Mouse (Mus musculus) layer of hippocampus, postnatal 14 days (tissue): ENCODE data around the gene Znrd1as. TPM values are rescaled to one million over a fixed set of nuclear protein-coding genes. Genes with fewer than 3 reads are reported as not detected.

Experiments
- DNase-seq, 2 experiments: peaks; one replicate each; pipeline ENCODE4 v3.0.0; 2021 to 2022; ENCODE audit warnings: low spot score in 2 of 2, mixed read lengths in 1 of 2
- long read RNA-seq, 2 experiments: library from polyadenylated mRNA; stranded (forward); transcript quantifications; one replicate each; pipeline ENCODE4 v2.0.0; 2021
- total RNA-seq, 2 experiments: library from RNA; stranded (reverse); gene quantifications; 2 replicates each; pipeline ENCODE4 v1.2.3; 2021

Gene Znrd1as
- 1 to 10 TPM; 5.6 to 5.9 TPM for total RNA-seq
- long read RNA-seq, experiment 1, partial matches to known transcripts: 0 of 1 reads
- long read RNA-seq, experiment 1, other reads (novel, unspliced or antisense): 0 of 1 reads
- long read RNA-seq, experiment 2, partial matches to known transcripts: 0 of 3 reads
- long read RNA-seq, experiment 2, other reads (novel, unspliced or antisense): 1 of 3 reads

DNA sequence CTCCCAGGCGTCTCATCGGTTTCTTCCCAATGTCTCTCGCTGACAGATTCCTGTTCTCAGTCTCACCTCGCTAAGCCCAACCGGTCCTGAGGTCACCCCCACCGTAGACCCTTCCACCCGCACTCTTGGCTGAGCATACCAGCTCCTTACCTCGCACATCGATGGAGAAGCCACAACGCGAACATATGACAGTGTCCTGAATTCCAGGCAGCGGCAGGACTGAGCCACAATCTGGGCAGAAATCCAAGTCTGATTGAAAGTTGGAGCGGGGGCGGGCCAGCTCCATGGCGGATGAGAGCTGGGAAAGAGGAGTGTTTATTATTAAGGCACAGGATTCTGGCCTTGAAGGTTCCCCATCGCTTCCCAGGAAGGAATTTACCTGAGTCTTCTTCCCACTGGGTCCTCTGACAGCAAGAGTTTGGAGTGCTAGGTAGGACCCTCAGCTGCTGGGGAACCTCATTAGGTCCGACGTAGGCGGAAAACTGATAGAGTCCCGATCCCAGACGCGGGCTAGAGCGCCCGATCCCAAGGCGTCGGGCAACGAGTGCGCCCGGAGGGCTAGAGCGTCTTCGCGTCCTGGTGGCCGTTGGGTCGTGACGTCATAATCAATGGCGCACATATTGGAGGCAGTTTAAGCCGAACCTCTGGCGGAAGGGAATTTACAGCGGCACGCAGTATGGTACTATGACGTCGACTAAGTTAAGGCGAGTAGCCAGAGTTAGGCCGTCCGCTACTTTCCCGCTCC, at the start of gene Znrd1as, which contains the start of gene Znrd1:
Znrd1as (plus strand) TSS at position 594 of the 745 bp plus-strand sequence.
Znrd1 (minus strand) TSS at position 561 of the 745 bp plus-strand sequence.
- DNase-seq: peak; percentile 93 to 96

DNA sequence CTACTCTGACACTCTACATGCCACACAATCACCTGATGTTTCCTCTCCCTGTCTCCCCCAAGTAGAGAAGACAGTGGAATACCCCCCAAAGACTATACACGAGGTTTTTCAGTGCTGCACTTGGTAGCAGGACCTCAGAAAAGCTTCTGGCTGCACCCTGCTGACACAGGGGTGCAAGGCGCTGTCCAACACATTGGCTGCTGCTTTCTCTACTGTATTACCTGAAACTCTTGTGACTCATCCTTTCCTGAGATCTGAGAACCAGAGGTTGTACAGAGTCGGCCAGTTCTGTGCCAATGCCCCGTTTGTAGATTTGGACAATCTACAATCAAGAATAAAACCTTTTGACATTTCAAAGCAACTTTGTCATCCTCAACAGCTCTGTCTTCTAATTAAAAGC, 48.6 kb upstream of the Znrd1as start:
- DNase-seq: no peak

DNA sequence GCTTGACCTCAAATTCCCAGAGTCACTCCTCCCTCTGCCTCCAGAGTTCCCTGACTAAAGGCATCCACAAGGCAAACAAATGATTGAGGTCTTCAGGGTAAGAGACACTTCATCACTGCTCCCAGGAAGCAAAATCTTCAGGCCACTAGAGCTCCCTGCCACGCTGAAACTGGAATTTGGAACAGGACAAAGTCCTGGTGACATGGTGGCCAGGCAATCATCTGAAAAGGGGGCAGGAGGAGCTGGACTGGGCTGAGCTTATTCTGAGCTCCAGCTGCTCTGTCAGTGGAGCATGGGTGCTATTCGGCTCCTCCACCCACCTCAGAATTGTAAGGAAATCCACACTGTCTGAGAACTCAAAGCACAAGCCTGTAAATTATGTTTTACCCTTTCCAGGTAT, 46.4 kb upstream of the Znrd1as start:
- no peak for DNase-seq

DNA sequence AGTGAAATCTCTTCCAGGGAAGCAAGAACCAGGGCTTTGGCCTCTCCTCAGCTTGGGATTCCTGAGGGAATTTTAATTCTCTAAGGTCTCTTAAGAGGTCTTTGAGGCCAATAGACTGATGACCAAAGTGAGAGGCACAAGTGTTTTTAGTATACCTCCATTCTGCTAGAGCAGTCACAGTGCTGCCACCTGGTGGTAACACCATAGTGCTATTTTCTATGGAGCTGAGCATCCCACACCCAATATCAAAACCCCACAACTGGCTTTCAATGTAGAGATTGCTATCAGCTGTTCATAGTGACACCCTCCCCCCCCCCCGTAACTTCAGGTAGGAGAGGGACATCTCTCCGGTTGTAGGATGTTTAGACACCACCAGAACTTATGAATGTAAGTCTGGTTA, 44.3 kb upstream of the Znrd1as start:
- peak; percentile 56 to 77 for DNase-seq

DNA sequence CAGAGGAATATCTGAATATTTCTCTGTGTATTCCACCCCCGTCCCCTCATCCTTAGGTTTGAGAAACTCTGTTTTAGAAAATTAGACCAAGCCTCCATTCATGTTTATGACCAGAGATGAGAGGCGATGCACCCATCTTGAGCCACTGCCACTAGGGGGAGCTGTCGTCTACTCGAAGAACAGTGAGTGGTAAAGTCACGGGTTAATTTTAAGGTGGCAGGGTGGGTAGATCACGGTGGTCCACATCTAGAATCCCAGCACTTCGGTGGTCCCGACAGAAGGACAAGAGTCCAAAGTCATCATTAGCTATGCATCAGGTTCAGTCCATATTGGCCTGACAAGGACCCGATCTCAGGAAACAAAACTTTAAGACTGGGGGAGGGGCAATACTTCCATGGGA, 43.3 kb upstream of the Znrd1as start:
- peak; percentile 52 to 58 for DNase-seq

DNA sequence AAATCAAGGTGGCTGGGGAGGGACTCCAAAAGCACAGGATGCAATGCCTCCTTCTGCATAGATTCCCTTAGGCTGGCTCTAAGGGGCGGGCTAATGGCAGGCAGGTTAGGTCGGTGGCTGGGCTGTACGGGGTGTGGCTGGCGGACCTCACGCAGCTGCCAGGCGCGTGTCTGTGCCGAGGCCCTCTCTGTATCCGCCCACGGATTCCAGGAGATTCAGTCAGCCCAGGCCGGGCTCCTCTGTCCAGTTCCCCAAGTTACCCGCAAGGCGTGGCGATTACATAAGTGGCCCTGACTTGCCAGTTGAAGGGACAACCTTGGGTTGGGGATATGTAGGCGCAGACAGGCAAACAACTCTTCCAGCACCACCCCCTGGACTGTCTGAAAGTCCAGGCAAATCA, 38.2 kb upstream of the Znrd1as start:
- DNase-seq: no peak

DNA sequence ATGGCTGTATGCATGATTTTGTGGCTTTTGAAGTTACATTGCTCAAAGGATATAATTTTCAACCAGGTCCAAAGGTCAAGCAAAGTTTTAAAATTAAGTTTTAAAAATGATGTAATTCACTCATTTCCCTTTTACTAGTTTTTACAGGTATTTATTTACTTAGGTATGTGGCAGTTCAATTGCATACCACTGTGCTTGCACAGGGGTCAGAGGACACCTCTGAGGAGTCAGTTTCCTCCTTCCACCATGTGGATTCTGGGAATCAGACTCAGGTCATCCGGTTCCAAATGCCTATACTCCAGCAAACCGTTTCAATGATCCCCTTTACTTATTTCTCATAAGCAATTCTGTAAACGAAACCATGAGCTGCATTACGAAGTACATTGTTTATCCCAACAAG, 35.7 kb upstream of the Znrd1as start:
- DNase-seq: no peak

DNA sequence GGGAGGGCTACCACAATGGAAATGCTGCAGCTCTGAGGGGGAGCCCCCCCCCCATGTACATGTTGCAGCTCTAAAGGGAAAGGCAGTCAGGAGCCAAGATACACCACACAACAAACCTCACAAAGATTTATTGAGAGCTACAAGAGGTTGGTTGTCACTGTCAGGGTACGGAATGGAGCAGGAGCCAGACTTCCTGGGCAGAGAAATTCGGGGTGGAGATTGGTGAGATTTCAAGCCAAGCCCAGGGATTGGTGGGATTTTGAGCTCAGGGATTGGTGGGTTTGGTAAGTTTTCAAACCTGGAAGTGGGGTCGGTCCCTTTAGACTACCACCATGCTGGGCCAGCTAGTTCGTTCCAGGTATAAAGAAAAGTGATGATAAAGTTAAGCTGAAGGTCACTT, 34.9 kb upstream of the Znrd1as start:
- no peak for DNase-seq

DNA sequence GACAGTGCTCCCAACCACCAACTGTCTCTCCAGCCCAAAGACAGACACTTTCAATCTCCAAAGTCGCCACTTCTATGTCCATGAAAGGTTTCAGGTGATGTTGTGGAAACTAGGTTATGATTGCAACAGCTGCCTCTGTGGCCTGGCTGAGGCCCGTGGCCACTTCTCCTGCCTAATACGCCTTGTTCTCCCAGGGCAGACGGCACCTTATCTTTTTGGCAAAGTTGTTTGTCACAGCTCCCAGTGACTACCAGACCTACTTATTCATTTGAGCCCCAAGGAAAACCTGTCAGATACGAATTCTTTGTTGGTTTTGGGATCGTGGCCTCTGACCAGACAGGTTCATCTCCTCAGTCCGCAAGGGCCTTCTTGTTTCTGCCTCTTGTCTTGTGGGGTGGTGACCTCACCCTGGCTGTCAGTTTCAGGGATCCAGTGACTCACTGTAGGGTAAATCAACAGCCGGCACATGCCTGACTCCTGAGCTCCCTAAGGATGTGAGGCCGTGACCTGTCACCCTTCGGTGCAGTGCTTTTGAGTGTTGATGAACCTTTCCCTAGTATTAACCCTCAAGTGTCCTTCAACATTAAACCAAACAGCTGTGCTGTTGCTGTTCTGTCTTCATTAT, 30.8 kb upstream of the Znrd1as start:
- DNase-seq: no peak

DNA sequence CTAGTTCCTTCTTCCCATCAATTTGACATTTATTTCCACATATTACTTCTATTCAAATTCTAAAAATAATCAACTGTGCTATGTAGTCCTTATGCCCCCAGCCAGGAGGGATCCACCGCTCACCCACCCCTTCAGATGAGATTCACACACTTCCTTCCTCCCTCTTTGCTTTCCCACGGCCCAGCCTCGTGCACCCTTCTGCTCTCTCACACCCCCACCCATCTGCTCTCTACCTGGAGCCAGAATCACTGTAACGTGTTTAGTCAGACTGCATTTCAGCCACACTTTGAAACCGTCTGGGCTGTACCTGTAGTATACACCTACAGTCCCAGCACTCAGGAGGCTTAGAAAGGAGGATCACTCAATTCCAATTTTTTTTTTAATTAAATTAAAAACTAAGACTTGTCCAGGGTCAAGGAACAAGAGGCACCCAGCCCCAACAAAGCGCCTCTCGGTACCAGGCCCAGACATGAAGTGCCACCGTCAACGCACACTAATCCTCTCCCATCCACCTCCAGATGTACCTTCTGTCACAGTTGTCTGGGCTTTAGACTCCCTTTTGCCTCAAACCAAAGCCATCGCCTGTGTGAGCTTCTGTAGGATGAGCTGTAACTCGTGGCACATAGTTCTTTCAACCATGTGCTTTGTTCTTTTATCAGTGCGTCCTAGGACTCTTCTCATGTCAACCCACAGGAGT, 29.0 kb upstream of the Znrd1as start:
- peak in 1 of 2 experiments; percentile 49 for DNase-seq

DNA sequence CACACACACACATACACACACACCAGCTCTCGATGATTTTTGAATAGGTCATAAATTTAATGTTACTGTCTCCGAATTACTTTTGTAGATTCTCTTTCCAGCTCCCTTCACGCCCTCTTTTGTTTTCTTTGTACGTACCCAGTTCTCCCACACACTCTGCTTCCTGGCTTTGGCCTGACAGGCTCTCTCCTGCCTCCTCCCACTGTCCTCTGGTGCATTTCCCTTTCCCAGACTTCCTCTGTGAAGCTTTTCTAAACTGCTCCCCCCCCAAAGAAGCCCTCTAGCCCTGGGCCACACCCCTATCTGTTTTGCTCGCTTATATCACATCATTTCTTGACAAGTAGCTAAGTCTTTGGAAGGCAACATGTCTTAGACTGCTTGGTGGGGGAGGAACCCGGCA, 28.2 kb upstream of the Znrd1as start:
- DNase-seq: no peak

DNA sequence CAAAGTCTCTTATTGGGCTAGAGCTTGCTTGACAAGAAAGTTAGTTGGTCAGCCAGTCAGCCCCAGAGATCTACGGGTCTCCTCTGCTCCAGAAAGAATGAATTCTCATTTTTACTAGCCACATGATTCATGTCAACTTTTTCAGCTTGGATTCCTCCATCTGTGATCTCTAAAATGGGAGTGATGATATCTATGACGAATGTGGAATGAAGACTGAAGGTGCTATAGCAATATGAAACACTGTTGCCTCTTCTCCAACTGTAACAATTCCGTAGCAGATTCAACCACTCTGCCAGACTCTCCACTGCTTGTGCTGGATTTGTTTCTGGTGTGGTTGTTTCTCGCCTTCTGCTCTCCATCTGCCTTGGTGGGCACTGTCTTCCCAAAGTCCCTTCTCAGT, 27.3 kb upstream of the Znrd1as start:
- DNase-seq: no peak

DNA sequence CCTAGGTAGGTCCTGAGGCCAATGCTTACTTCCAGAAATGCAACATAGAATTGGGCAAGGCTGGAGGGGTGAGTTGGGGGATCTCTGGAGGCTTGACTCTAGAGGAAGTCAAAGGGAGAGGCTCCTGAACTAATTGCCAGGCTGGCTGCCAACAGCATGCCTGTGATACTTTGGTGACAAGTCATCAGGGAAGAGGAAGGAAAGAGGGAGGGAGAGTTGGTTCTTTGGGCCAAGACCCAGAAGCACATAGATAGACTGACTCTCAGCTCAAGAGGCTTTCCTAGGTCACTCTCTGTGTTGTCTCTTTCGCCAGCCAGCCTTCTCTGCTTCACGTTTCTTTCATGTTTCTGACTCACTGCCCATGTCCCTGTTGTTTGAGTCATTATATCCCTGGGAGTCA, 26.6 kb upstream of the Znrd1as start:
- no peak for DNase-seq

DNA sequence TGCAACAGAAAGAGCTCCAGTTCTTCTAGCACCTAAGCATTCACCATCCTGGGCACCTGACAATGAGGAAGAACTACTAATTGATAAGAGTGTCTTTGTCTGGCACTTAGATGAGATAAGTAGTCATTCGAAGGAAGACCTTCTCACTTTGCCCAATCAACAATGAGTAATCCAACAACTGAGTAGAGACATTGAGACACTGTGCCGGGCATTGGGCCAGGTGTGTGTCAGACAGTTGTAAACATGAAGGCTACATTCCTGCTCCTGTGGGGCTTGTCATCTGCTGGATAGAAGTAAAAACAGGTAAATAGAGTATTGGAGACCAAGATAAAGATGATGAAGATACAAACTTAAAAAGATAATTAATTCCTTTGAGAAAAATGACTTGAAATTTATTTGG, 20.3 kb upstream of the Znrd1as start:
- DNase-seq: no peak

DNA sequence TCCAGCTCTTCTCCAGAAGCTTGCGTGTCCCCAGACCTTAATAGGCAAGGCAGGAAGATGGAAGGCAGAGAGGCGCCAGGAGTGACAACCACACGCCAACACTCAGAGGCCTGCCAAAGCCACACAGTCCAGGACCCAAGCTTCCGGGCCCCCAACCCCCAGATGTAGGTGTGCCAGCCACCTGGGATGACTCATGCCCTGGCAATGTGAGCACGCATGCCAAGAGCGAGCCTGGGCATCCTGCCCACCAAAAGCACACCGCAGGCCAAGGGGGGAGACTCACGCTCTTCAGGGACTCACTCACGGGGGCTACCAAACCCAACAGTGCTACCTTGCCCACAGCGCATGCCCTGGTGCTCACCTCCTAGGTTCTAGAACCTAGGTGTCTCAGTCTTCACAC, 16.0 kb upstream of the Znrd1as start:
- no peak for DNase-seq

DNA sequence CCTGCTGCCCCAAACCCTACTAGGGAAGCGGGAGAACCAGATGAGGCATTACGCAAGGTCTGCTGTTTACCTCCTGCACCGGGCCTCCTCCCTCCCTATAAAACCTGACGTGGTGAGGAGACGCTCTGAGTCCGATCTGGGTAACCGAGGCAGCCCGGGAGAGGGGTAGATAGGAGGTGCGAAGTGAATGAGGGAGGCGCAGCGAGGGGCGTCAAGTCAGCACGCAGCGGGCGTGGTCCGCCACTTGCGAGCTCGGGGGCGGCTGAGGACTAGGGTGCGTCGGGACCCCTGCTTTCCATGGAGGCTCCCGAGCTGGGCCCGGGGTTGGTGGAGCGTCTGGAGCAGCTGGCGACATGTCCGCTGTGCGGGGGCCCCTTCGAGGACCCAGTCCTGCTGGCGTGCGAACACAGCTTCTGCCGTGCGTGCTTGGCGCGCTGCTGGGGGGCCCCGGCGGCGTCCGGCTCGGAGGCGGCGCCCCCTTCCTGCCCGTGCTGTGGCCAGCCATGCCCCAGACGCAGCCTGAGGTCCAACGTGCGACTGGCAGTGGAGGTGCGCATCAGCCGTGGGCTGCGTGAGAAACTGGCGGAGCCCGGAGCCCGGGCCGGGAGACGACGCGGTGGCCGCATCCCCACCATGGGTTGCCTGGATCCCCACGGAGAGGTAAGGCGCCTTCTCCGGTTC, 15.5 kb upstream of the Znrd1as start, which contains the start of gene Rnf39:
Rnf39 (plus strand) TSS at position 128 of the 681 bp plus-strand sequence.
- DNase-seq: no peak

DNA sequence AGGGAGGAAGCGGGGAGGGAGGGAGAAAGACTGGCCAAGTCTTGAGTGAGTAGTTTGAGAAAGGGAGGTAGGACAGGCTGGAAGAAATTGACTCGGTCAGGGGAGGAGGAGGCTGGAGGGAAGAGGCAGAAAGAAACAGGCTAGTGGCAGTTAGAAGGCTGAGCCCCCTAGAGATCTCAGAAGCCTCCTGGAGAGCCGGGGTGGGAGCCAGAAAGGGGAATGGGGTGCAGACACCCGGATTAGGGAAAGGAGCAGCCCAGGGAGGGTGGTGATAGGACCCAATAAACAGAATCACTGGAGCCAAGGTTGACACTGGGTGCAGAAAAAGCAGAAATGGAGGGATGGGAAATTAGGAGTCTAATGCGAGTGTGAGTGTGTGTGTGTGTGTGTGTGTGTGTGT, 14.7 kb upstream of the Znrd1as start:
- DNase-seq: no peak

DNA sequence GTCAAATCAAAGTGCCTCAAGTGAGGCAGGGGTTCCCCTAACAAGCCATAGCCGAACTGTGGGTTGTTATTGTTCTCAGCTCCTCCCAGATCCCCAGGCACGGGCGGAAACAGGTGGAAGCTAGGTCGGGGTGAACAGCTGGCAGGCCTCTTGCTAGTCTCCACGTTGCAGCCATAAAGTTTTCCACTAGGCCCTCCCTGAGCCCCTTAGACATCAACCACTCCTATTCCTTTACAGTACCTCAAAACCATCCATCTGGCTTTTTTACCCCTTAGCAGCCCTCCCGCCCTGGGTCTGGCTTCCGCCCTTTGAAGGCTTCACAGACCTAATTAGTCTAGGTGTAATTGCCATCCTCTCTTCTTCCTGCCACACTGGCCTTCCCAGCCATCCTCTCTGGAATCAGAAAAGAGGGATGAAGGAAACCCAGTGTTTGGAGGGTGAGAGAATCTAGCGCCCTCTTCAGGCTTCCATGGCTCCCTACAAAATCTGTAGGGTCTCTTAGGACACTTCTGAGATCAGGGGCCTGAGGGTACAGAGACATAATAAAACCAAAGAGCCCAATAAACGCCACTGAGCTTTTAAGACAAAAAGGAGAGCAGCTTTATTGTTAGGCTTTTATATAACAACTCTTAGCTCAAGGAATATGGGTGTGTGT, 14.1 kb upstream of the Znrd1as start:
- no peak for DNase-seq

DNA sequence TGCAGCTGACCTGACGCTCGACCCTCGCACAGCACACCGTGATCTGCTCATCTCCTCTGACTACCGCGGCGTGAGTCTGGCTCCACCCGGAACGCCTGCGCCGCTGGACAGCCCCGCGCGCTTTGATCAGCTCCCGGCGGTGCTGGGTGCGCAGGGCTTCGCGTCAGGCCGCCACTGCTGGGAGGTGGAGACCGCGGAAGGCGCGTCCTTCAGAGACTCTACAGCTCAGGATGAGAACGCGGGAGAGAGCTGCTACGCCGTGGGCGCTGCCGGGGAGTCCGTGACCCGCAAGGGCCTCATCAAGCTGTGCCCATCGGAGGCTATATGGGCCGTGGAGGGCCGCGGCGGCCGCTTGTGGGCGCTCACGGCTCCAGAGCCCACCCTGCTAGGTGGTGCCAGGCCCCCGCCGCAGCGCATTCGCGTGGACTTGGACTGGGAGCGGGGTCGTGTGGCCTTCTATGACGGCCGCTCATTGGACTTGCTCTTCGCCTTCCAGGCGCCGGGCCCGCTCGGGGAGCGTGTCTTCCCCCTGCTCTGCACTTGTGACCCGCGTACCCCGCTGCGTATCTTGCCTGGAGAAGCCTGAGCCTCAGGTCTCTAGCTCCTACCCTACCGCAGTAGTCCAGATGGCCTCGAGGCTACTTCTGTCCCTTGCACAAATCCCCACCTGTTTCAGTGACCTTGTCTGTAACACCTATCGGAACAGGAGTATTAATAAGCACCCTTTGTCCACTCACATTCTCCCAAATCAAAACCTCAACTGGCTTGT, 11.2 kb upstream of the Znrd1as start:
- DNase-seq: peak; percentile 52 to 64

DNA sequence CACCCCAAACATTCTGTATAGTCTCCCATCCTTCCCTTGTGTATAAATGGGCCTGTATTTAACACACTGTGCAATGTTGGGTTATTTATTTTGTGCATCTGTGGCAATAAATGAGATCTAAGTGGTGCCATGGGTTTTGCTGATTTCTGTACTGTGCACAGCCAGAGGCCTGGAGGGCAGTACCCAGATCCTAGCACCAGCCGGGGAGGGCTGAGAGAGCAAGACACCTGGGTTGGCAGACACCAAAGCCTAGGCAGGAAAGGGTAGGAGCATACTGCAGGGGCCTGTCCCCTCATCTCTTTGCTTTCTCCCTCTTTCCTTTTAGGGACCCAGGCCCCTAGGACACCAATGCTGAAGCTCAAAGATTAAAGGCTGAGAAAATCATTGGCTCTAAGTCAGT, 10.1 kb upstream of the Znrd1as start:
- DNase-seq: no peak
